Mouse (Mus musculus): ENCODE data around the gene Ube2j1.

GRCm38 (mm10) chr4:33071337-33071736 is 40.1 kb downstream of the Ube2j1 start:
- TF ChIP-seq SIN3A (IDR thresholded peaks at IDR 0.05; ENCODE audit: low read length) (no peak), ZNF384 (IDR thresholded peaks at IDR 0.05; ENCODE audit: low read depth, low read length) (no peak), ELF1 (IDR thresholded peaks at IDR 0.05; ENCODE audit: low read depth, low read length) (no peak), CTCF (conservative IDR thresholded peaks at IDR 0.05 in 1 of 2, IDR thresholded peaks at IDR 0.05 in 1 of 2; ENCODE audit: low read depth in 2 of 2, low read length in 2 of 2) (no peak), ZKSCAN1 (IDR thresholded peaks at IDR 0.05; ENCODE audit: borderline replicate concordance, low read depth, low read length) (no peak), EP300 (IDR thresholded peaks at IDR 0.05; ENCODE audit: low read length) (no peak), SMC3 (IDR thresholded peaks at IDR 0.05; ENCODE audit: low read depth, low read length) (no peak), PAX5 (IDR thresholded peaks at IDR 0.05; ENCODE audit: low read length) (no peak), JUND (conservative IDR thresholded peaks at IDR 0.05; ENCODE audit: low read depth, low read length) (no peak), NELFE (IDR thresholded peaks at IDR 0.05; ENCODE audit: low read depth, low read length) (no peak), GABPA (IDR thresholded peaks at IDR 0.05; ENCODE audit: insufficient replicate concordance, low read depth, low read length) (no peak)

Data from CH12.LX (cell line).